ENCODE assay signal across 8 mouse cellular contexts in genomic region chr1:134518677-134519076, GRCm38 (mm10). TPM values are rescaled to one million over a fixed set of nuclear protein-coding genes. Genes with fewer than 3 reads are reported as not detected.
DNase-seq lines count a peak whose midpoint lies in the region; ATAC-seq and TF ChIP-seq lines count a peak whose summit lies in the region.

No protein-coding gene starts in this region.

- DNase-seq in MN1 (ENCODE audit: low spot score) = peak; percentile 91
- peak; percentile 84 to 91 for DNase-seq in heart, postnatal 14 days
- DNase-seq in layer of hippocampus, adult 2 months (ENCODE audit: low spot score in 2 of 2) = peak; percentile 89 to 90
- DNase-seq in right cerebral cortex, adult 2 months (ENCODE audit: low spot score in 2 of 2) = peak; percentile 88 to 90
- peak; percentile 49 for DNase-seq in urinary bladder, adult 2 months (ENCODE audit: low spot score)

- peak; percentile 84 for ATAC-seq in cerebellum, adult (ENCODE audit: insufficient number of reproducible peaks, low FRiP score, low TSS enrichment)
- ATAC-seq in forebrain, embryonic 16.5 days = peak; percentile 65; the same call in 1 of the 2 replicates
- peak; percentile 90 for ATAC-seq in lung, embryonic 16.5 days (ENCODE audit: low read depth)

- peaks cover 7% of the 10 kb centered on the region for H3K4me1 ChIP-seq in forebrain, embryonic 16.5 days (replicated peaks; ENCODE audit: control insufficient read depth, insufficient read depth, low read length)
- peaks cover 18% of the 10 kb centered on the region for H3K4me1 ChIP-seq in lung, embryonic 16.5 days (replicated peaks; ENCODE audit: control insufficient read depth, insufficient read depth, low read length)

- no peak overlapping the region for H3K4me2 ChIP-seq in forebrain, embryonic 16.5 days (ENCODE audit: low read length)
- H3K4me2 ChIP-seq in lung, embryonic 16.5 days (ENCODE audit: low read depth, low read length) = no peak overlapping the region

- 10% methylated on average over 7 of the region's 7 CpGs for WGBS in forebrain, embryonic 16.5 days
- 7% methylated on average over 7 of the region's 7 CpGs for WGBS in lung, embryonic 16.5 days

- H3K9ac ChIP-seq in forebrain, embryonic 16.5 days (replicated peaks; ENCODE audit: low read depth, low read length) = no peak overlapping the region
- no peak overlapping the region for H3K9ac ChIP-seq in lung, embryonic 16.5 days (ENCODE audit: low read length)

- no peak overlapping the region for H3K27ac ChIP-seq in forebrain, embryonic 16.5 days (ENCODE audit: low read length)
- H3K27ac ChIP-seq in layer of hippocampus, adult 2 months = no peak overlapping the region; the same call in 1 of the 2 replicates
- no peak overlapping the region for H3K27ac ChIP-seq in lung, embryonic 16.5 days (ENCODE audit: low read length)

- H3K9me3 ChIP-seq in forebrain, embryonic 16.5 days (ENCODE audit: control insufficient read depth, low read length) = no peaks in the 10 kb centered on the region
- no peaks in the 10 kb centered on the region for H3K9me3 ChIP-seq in lung, embryonic 16.5 days (ENCODE audit: control insufficient read depth, low read length)

- H3K27me3 ChIP-seq in forebrain, embryonic 16.5 days (replicated peaks; ENCODE audit: control insufficient read depth, insufficient read depth, low read length) = peaks cover 6% of the 10 kb centered on the region; the same call in 1 of the 2 replicates
- H3K27me3 ChIP-seq in lung, embryonic 16.5 days (ENCODE audit: control insufficient read depth, insufficient read depth, low read depth, low read length) = no peaks in the 10 kb centered on the region

- H3K4me3 ChIP-seq in forebrain, embryonic 16.5 days (replicated peaks; ENCODE audit: low read length) = no peak overlapping the region
- no peak overlapping the region for H3K4me3 ChIP-seq in layer of hippocampus, adult 2 months
- H3K4me3 ChIP-seq in lung, embryonic 16.5 days (ENCODE audit: low read length) = no peak overlapping the region

- H3K36me3 ChIP-seq in forebrain, embryonic 16.5 days (ENCODE audit: control insufficient read depth, insufficient read depth) = no peaks in the 10 kb centered on the region
- H3K36me3 ChIP-seq in lung, embryonic 16.5 days (ENCODE audit: control insufficient read depth, insufficient read depth, low read length) = no peaks in the 10 kb centered on the region

- intact Hi-C loops in heart, postnatal 14 days (cut with DNase I) = loop anchor here (2.0 kb wide), 1 partner anchor 88 kb away; no protein-coding TSS in a partner anchor

- TF ChIP-seq CTCF in layer of hippocampus, adult 2 months (conservative IDR thresholded peaks at IDR 0.05) = peak; percentile 89

RNA-seq across cellular contexts. Expression of gene Rabif, which starts 24.2 kb away (rescaled TPM):
- 63.0 and 63.7 TPM in 2 replicates for polyA plus RNA-seq in forebrain, embryonic 16.5 days (2015; fragmentation: Nextera tagmentation; extraction: Ambion mirVana)
- total RNA-seq in heart, postnatal 14 days (2021) = 10 to 100 TPM; 10.4 to 10.6 TPM
- 10 to 100 TPM; 22.3 to 23.6 TPM for total RNA-seq in layer of hippocampus, adult 2 months (2021)
- polyA plus RNA-seq in lung, embryonic 16.5 days (2015; fragmentation: Nextera tagmentation; extraction: Ambion mirVana) = 37.3 and 39.2 TPM in 2 replicates
- polyA plus RNA-seq in urinary bladder, adult 2 months (2012; rRNA removed) = 21.6 and 24.7 TPM in 2 replicates

RNA-seq across cellular contexts. Expression of gene Mgat4e, which starts 30.8 kb away (rescaled TPM):
- not detected in 2 replicates for polyA plus RNA-seq in forebrain, embryonic 16.5 days (2015; fragmentation: Nextera tagmentation; extraction: Ambion mirVana)
- total RNA-seq in heart, postnatal 14 days (2021) = not detected
- not detected for total RNA-seq in layer of hippocampus, adult 2 months (2021)
- polyA plus RNA-seq in lung, embryonic 16.5 days (2015; fragmentation: Nextera tagmentation; extraction: Ambion mirVana) = not detected in 2 replicates
- polyA plus RNA-seq in urinary bladder, adult 2 months (2012; rRNA removed) = 0.12 and 0.29 TPM in 2 replicates

RNA-seq across cellular contexts. Expression of gene Kdm5b, which starts 41.3 kb away (rescaled TPM):
- polyA plus RNA-seq in forebrain, embryonic 16.5 days (2015; fragmentation: Nextera tagmentation; extraction: Ambion mirVana) = 103 and 109 TPM in 2 replicates
- total RNA-seq in heart, postnatal 14 days (2021) = 10 to 100 TPM; 25.5 to 25.8 TPM
- 10 to 100 TPM; 69.1 to 72.6 TPM for total RNA-seq in layer of hippocampus, adult 2 months (2021)
- 43.4 and 46.4 TPM in 2 replicates for polyA plus RNA-seq in lung, embryonic 16.5 days (2015; fragmentation: Nextera tagmentation; extraction: Ambion mirVana)
- polyA plus RNA-seq in urinary bladder, adult 2 months (2012; rRNA removed) = 24.4 and 28.6 TPM in 2 replicates
